Mouse (Mus musculus): ENCODE results near the gene Col4a6.

- TF ChIP-seq CTCF (IDR thresholded peaks at IDR 0.05) (no peak), EP300 (IDR thresholded peaks at IDR 0.05; ENCODE audit: insufficient read depth, low read depth, low read length) (0 out of 2 replicates have a peak, but pooled peaks have one; percentile 20), POLR2A (IDR thresholded peaks at IDR 0.05; ENCODE audit: insufficient read depth, low read depth, low read length) (no peak)
Measured at GRCm38 (mm10) chrX:141324201-141324600, 149.7 kb downstream of the Col4a6 start.

All from heart, adult 2 months (tissue).